Mouse (Mus musculus) hindbrain, embryonic 14.5 days (tissue): ENCODE data around the gene Fam71e2. TPM values are rescaled to one million over a fixed set of nuclear protein-coding genes. Genes with fewer than 3 reads are reported as not detected.
A peak's percentile ranks its signal among the peaks of the same experiment; 100 is the strongest.

Experiments used
- ATAC-seq: fragments of 200-750 bp; cut with Nextera tagmentation; 2 replicates; pipeline ENCODE4 v1.8.0; 2017; ENCODE audit warnings: moderate number of reproducible peaks, mild to moderate bottlenecking, moderate TSS enrichment, moderate library complexity; ENCODE audit not compliant: low FRiP score
- DNase-seq: peaks from one replicate; pipeline ENCODE4 v3.0.0-alpha.2; 2015; ENCODE audit warnings: low spot score
- H3K27ac ChIP-seq: fragments of 300-500 bp; sonication (generic); 2 replicates; pipeline ENCODE4 v1.5.1; 2014; ENCODE audit warnings: mild to moderate bottlenecking, moderate library complexity
- H3K27me3 ChIP-seq: fragments of 300-500 bp; sonication (generic); 2 replicates; pipeline ENCODE4 v1.6.1; 2014; ENCODE audit warnings: mild to moderate bottlenecking, low read length, mixed read lengths; ENCODE audit not compliant: control insufficient read depth, insufficient read depth
- H3K36me3 ChIP-seq: fragments of 300-500 bp; sonication (generic); replicated peaks from 2 replicates; pipeline ENCODE4 v1.6.1; 2014; ENCODE audit not compliant: control insufficient read depth, insufficient read depth
- H3K4me1 ChIP-seq: fragments of 300-500 bp; sonication (generic); replicated peaks from 2 replicates; pipeline ENCODE4 v1.6.1; 2014; ENCODE audit warnings: antibody characterized with exemption, low read length, mixed read lengths; ENCODE audit not compliant: control insufficient read depth, insufficient read depth
- H3K4me2 ChIP-seq: fragments of 300-500 bp; sonication (generic); replicated peaks from 2 replicates; pipeline ENCODE4 v1.6.1; 2014; ENCODE audit warnings: mild to moderate bottlenecking, moderate library complexity
- H3K4me3 ChIP-seq: fragments of 300-500 bp; sonication (generic); replicated peaks from 2 replicates; pipeline ENCODE4 v1.5.1; 2014; ENCODE audit warnings: mild to moderate bottlenecking, low read length
- H3K9ac ChIP-seq: fragments of 300-500 bp; sonication (generic); 2 replicates; pipeline ENCODE4 v1.6.1; 2014
- H3K9me3 ChIP-seq: fragments of 300-500 bp; sonication (generic); 2 replicates; pipeline ENCODE4 v1.6.1; 2016; ENCODE audit warnings: low read length; ENCODE audit not compliant: control insufficient read depth
- WGBS: fragments of 180-500 bp; shearing (Covaris S2); extraction: QIAGEN DNeasy Blood & Tissue Kit; methylation state at CpG from one replicate; pipeline ENCODE4 v1.1.7; 2014; 5-methylcytosine and 5-hydroxymethylcytosine counted together
- polyA plus RNA-seq: library from polyadenylated mRNA; unstranded; fragments of >200 nt; fragmentation: Nextera tagmentation; extraction: Ambion mirVana; gene quantifications from 2 replicates; pipeline ENCODE4 v1.2.1, GENCODE M21; 2014

The Fam71e2 gene
- polyA plus RNA-seq, 1 experiment from 2014 or later: not detected

GRCm38 (mm10) chr7:4751971-4752820, 18.9 kb downstream of the Fam71e2 start:
- WGBS: 2% methylated on average over 30 of the region's 30 CpGs
- Histone ChIP-seq H3K9me3 (no peaks in the 10 kb centered on the region), H3K27ac (no peak overlapping the region), H3K4me1 (no peaks in the 10 kb centered on the region), H3K27me3 (no peaks in the 10 kb centered on the region), H3K36me3 (peaks cover 2% of the 10 kb centered on the region; the same call in 1 of the 2 replicates), H3K9ac (0 out of 2 replicates have a peak overlapping the region, but pooled peaks have one; percentile 1), H3K4me3 (peak overlapping the region; percentile 22), H3K4me2 (peak overlapping the region; percentile 47)
- ATAC-seq (peak; percentile 65), DNase-seq (no peak)

- Histone ChIP-seq H3K4me3 (no peak overlapping the region), H3K27ac (no peak overlapping the region), H3K36me3 (peaks cover 30% of the 10 kb centered on the region), H3K4me2 (no peak overlapping the region), H3K27me3 (no peaks in the 10 kb centered on the region), H3K9ac (no peak overlapping the region), H3K4me1 (no peaks in the 10 kb centered on the region), H3K9me3 (no peaks in the 10 kb centered on the region)
- WGBS: 90% methylated on average over 2 of the region's 2 CpGs
- no peak for DNase-seq
- no peak for ATAC-seq
Measured at GRCm38 (mm10) chr7:4749169-4749568, 21.9 kb downstream of the Fam71e2 start.

- H3K27ac ChIP-seq: no peak overlapping the region
- H3K4me2 ChIP-seq: no peak overlapping the region
- H3K4me1 ChIP-seq: no peaks in the 10 kb centered on the region
- ATAC-seq: no peak
- H3K9ac ChIP-seq: no peak overlapping the region
- DNase-seq: no peak
- peaks cover 36% of the 10 kb centered on the region for H3K36me3 ChIP-seq
- 76% methylated on average over 4 of the region's 4 CpGs for whole genome bisulfite sequencing
- no peak overlapping the region for H3K4me3 ChIP-seq
- no peaks in the 10 kb centered on the region for H3K27me3 ChIP-seq
- H3K9me3 ChIP-seq: no peaks in the 10 kb centered on the region
Measured at GRCm38 (mm10) chr7:4748321-4748720, 22.8 kb downstream of the Fam71e2 start.

GRCm38 (mm10) chr7:4747156-4747899, 23.8 kb downstream of the Fam71e2 start:
- WGBS: 84% methylated on average over 9 of the region's 9 CpGs
- Histone ChIP-seq H3K4me2 (no peak overlapping the region), H3K4me3 (no peak overlapping the region), H3K4me1 (peaks cover 5% of the 10 kb centered on the region), H3K27ac (no peak overlapping the region), H3K9ac (no peak overlapping the region), H3K9me3 (no peaks in the 10 kb centered on the region), H3K36me3 (peaks cover 36% of the 10 kb centered on the region), H3K27me3 (no peaks in the 10 kb centered on the region)
- DNase-seq (no peak), ATAC-seq (0 out of 2 replicates have a peak, but pooled peaks have one; percentile 13)

- 85% methylated on average over 22 of the region's 22 CpGs for WGBS
- Histone ChIP-seq H3K36me3 (peaks cover 36% of the 10 kb centered on the region), H3K4me2 (no peak overlapping the region), H3K9me3 (no peaks in the 10 kb centered on the region), H3K4me3 (no peak overlapping the region), H3K27me3 (no peaks in the 10 kb centered on the region), H3K4me1 (peaks cover 13% of the 10 kb centered on the region), H3K9ac (no peak overlapping the region), H3K27ac (no peak overlapping the region)
- DNase-seq (no peak), ATAC-seq (no peak)
Measured at GRCm38 (mm10) chr7:4746326-4746980, 24.6 kb downstream of the Fam71e2 start.

- no peaks in the 10 kb centered on the region for H3K9me3 ChIP-seq
- no peak overlapping the region for H3K4me2 ChIP-seq
- no peak overlapping the region for H3K27ac ChIP-seq
- H3K36me3 ChIP-seq: peaks cover 36% of the 10 kb centered on the region
- H3K4me1 ChIP-seq: peaks cover 20% of the 10 kb centered on the region
- no peak for ATAC-seq
- no peak overlapping the region for H3K4me3 ChIP-seq
- no peak overlapping the region for H3K9ac ChIP-seq
- H3K27me3 ChIP-seq: no peaks in the 10 kb centered on the region
- 97% methylated on average over 5 of the region's 6 CpGs for WGBS
- DNase-seq: no peak
Measured at GRCm38 (mm10) chr7:4744886-4745285, 26.2 kb downstream of the Fam71e2 start.

- WGBS: 73% methylated on average over 2 of the region's 2 CpGs
- H3K27ac ChIP-seq: no peak overlapping the region
- H3K4me1 ChIP-seq: peaks cover 28% of the 10 kb centered on the region
- no peak overlapping the region for H3K9ac ChIP-seq
- DNase-seq (no peak), ATAC-seq (no peak)
- H3K4me3 ChIP-seq: no peak overlapping the region
- H3K27me3 ChIP-seq: no peaks in the 10 kb centered on the region
- no peak overlapping the region for H3K4me2 ChIP-seq
- H3K36me3 ChIP-seq: peaks cover 36% of the 10 kb centered on the region
- H3K9me3 ChIP-seq: no peaks in the 10 kb centered on the region
Measured at GRCm38 (mm10) chr7:4743354-4743753, 27.7 kb downstream of the Fam71e2 start.

- Histone ChIP-seq H3K36me3 (peaks cover 36% of the 10 kb centered on the region), H3K4me3 (no peak overlapping the region), H3K4me1 (peaks cover 29% of the 10 kb centered on the region), H3K9ac (0 out of 2 replicates have a peak overlapping the region, but pooled peaks have one; percentile 88), H3K27ac (no peak overlapping the region), H3K4me2 (peak overlapping the region; percentile 4; the same call in 1 of the 2 replicates), H3K9me3 (no peaks in the 10 kb centered on the region), H3K27me3 (no peaks in the 10 kb centered on the region)
- 83% methylated on average over 6 of the region's 6 CpGs for whole genome bisulfite sequencing
- DNase-seq (no peak), ATAC-seq (no peak)
Measured at GRCm38 (mm10) chr7:4742482-4742819, 28.7 kb downstream of the Fam71e2 start.
